Mouse (Mus musculus): ENCODE results near the gene 6030468B19Rik. TPM values are rescaled to one million over a fixed set of nuclear protein-coding genes. Genes with fewer than 3 reads are reported as not detected.
A peak's percentile ranks its signal among the peaks of the same experiment; 100 is the strongest.
"Not testable (repeated sequence)": the region's sequence is repeated elsewhere in the genome, so short reads cannot be mapped to it uniquely, and the experiment has no call there.

6030468B19Rik gene
- polyA plus RNA-seq, 1 experiment, result not detected

DNA sequence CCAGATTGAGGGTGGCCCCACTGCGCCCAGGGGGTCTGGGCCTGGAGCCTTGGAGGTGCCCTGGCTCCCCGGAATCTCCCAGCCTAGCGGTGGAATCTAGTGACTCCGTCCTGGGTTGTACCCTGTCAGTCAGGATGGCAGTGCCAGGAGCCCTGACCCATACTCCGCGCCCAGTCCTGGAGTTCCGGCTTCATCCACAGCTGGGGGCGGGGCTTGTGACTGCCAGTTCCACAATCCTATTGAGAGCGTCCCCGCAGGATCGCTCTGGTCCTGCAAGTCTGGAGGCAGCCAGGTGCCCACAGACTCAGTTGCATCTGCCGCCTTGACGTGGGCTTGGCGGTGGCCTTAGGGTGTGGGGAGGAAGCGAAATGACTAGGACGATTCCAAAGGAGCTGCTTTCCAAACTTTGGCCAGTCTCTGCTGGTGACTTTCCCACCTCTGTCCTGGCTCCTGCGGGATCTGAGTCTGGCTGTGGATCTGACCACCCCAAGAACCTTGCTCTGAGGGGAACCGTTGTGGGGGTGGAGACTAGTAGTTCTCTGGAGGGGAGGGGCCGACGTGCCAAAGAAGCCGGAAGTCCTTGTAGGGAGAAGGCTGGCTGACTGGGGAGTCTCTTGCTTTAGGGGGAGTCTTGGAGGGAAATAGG is 13.1 kb downstream of the 6030468B19Rik start:
- Histone ChIP-seq H3ac (ENCODE audit: control insufficient read depth, insufficient read length) (peak overlapping the region; percentile 9), H3K79me2 (ENCODE audit: control insufficient read depth, insufficient read depth) (peaks cover 26% of the 10 kb centered on the region), H3K4me2 (ENCODE audit: low read depth) (peak overlapping the region; percentile 91), H3K4me3 (peak overlapping the region; percentile 74), H3K27me3 (ENCODE audit: control insufficient read depth, insufficient read depth, insufficient read length) (no peaks in the 10 kb centered on the region), H3K36me3 (ENCODE audit: control insufficient read depth, insufficient read depth) (peaks cover 4% of the 10 kb centered on the region)
- TF ChIP-seq POLR2AphosphoS2 (IDR thresholded peaks at IDR 0.05; ENCODE audit: insufficient read length, low read depth) (peak; percentile 71), CEBPB (IDR thresholded peaks at IDR 0.05; ENCODE audit: insufficient read depth, poor library complexity, severe bottlenecking) (no peak), E2F4 (IDR thresholded peaks at IDR 0.05; ENCODE audit: insufficient read depth) (peak; percentile 6), TCF12 (IDR thresholded peaks at IDR 0.05; ENCODE audit: insufficient read depth, poor library complexity, severe bottlenecking) (no peak), REST (IDR thresholded peaks at IDR 0.05; ENCODE audit: insufficient read depth, insufficient read length) (no peak), MYOD1 (IDR thresholded peaks at IDR 0.05; ENCODE audit: control insufficient read depth in 1 of 3, insufficient read length in 2 of 3, low read depth in 2 of 3) (peak in 2 of 3 experiments; percentile 38 to 61), MYOG (IDR thresholded peaks at IDR 0.05; ENCODE audit: control insufficient read depth in 1 of 3, insufficient read depth in 1 of 3, insufficient read length in 2 of 3, low read depth in 2 of 3) (peak in 2 of 3 experiments; percentile 38 to 40), SRF (IDR thresholded peaks at IDR 0.05; ENCODE audit: control insufficient read depth, insufficient read length, low read depth) (peak; percentile 92), POLR2A (IDR thresholded peaks at IDR 0.05; ENCODE audit: insufficient read length, low read depth) (peak; percentile 58), TCF3 (IDR thresholded peaks at IDR 0.05; ENCODE audit: insufficient read length, low read depth) (no peak), USF1 (IDR thresholded peaks at IDR 0.05; ENCODE audit: low read depth) (no peak)

DNA sequence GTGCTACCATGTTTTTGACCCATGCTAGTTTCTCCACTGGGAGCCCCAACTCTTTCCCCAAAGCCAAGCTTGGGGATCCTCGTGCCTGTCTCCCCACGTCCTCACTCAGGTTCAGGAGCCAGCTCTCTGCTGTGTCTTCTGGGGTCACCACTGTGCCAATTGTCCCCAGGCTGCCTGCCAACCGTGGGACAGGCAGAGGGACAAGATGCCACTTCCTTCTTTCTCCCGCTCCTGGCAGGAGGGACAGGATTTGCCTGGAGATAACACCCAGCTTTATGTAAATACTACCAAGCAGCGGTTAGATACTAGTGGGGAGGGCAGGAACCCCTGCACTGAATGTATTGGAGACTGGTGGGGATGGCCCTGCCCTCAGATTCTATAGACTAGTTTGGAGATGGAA is 16.4 kb downstream of the 6030468B19Rik start:
- H3ac ChIP-seq (ENCODE audit: control insufficient read depth, insufficient read length), result no peak overlapping the region
- H3K27me3 ChIP-seq (ENCODE audit: control insufficient read depth, insufficient read depth, insufficient read length), result no peaks in the 10 kb centered on the region
- TF ChIP-seq TCF3 (IDR thresholded peaks at IDR 0.05; ENCODE audit: insufficient read length, low read depth), result no peak
- no peak for TF ChIP-seq TCF12 (IDR thresholded peaks at IDR 0.05; ENCODE audit: insufficient read depth, poor library complexity, severe bottlenecking)
- no peak for TF ChIP-seq POLR2AphosphoS2 (IDR thresholded peaks at IDR 0.05; ENCODE audit: insufficient read length, low read depth)
- TF ChIP-seq USF1 (IDR thresholded peaks at IDR 0.05; ENCODE audit: low read depth), result no peak
- no peak for TF ChIP-seq CEBPB (IDR thresholded peaks at IDR 0.05; ENCODE audit: insufficient read depth, poor library complexity, severe bottlenecking)
- TF ChIP-seq MAX (IDR thresholded peaks at IDR 0.05; ENCODE audit: low read depth), result no peak
- TF ChIP-seq MYOG (IDR thresholded peaks at IDR 0.05; ENCODE audit: control insufficient read depth in 1 of 3, insufficient read depth in 1 of 3, insufficient read length in 2 of 3, low read depth in 2 of 3), result no peak
- TF ChIP-seq MYOD1 (IDR thresholded peaks at IDR 0.05; ENCODE audit: control insufficient read depth in 1 of 3, insufficient read length in 2 of 3, low read depth in 2 of 3), result no peak
- H3K36me3 ChIP-seq (ENCODE audit: control insufficient read depth, insufficient read depth), result peaks cover 20% of the 10 kb centered on the region
- H3K4me3 ChIP-seq, result no peak overlapping the region
- no peak overlapping the region for H3K4me2 ChIP-seq (ENCODE audit: low read depth)
- peaks cover 45% of the 10 kb centered on the region for H3K79me2 ChIP-seq (ENCODE audit: control insufficient read depth, insufficient read depth)

DNA sequence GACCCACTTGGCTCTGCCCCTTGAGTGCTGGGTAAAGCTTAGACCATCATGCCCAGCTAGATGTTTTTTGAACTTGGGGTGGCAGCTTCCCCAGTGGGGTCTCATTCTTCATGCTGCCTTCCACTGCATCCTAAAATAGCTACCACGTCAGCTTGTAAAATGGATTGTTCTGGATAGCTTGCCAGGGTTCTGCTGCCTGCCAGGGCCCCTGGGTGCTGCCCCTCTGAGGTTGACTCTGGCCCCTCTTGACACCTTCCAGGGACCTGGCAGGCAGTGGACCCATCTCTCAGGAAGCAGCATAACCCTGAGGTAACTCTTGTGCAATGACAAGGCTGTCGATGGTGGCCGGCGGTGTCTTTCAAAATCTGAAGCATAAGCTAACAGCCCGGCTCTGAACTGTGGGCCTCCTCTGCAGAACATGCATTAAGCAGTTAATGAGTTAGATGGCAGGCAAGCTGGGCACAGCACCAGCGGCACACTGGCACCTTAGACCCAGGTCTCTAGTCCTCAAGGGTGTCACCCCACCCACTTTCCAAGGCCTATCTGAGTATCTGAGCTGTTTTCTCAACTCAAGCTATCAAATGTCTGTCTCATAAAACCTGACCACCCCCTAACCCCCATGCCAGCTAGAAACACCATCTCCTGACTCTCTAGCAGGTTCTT is 17.4 kb downstream of the 6030468B19Rik start:
- peaks cover 54% of the 10 kb centered on the region for H3K79me2 ChIP-seq (ENCODE audit: control insufficient read depth, insufficient read depth)
- peaks cover 26% of the 10 kb centered on the region for H3K36me3 ChIP-seq (ENCODE audit: control insufficient read depth, insufficient read depth)
- no peak overlapping the region for H3K4me2 ChIP-seq (ENCODE audit: low read depth)
- no peak overlapping the region for H3ac ChIP-seq (ENCODE audit: control insufficient read depth, insufficient read length)
- TF ChIP-seq E2F4 (IDR thresholded peaks at IDR 0.05; ENCODE audit: insufficient read depth) (no peak), USF1 (IDR thresholded peaks at IDR 0.05; ENCODE audit: low read depth) (no peak), TCF12 (IDR thresholded peaks at IDR 0.05; ENCODE audit: insufficient read depth, poor library complexity, severe bottlenecking) (no peak), SRF (IDR thresholded peaks at IDR 0.05; ENCODE audit: control insufficient read depth, insufficient read length, low read depth) (no peak), CEBPB (IDR thresholded peaks at IDR 0.05; ENCODE audit: insufficient read depth, poor library complexity, severe bottlenecking) (no peak), POLR2A (IDR thresholded peaks at IDR 0.05; ENCODE audit: insufficient read length, low read depth) (no peak), REST (IDR thresholded peaks at IDR 0.05; ENCODE audit: insufficient read depth, insufficient read length) (no peak), MAX (IDR thresholded peaks at IDR 0.05; ENCODE audit: low read depth) (no peak), TCF3 (IDR thresholded peaks at IDR 0.05; ENCODE audit: insufficient read length, low read depth) (no peak)
- no peaks in the 10 kb centered on the region for H3K27me3 ChIP-seq (ENCODE audit: control insufficient read depth, insufficient read depth, insufficient read length)
- H3K4me3 ChIP-seq, result no peak overlapping the region

DNA sequence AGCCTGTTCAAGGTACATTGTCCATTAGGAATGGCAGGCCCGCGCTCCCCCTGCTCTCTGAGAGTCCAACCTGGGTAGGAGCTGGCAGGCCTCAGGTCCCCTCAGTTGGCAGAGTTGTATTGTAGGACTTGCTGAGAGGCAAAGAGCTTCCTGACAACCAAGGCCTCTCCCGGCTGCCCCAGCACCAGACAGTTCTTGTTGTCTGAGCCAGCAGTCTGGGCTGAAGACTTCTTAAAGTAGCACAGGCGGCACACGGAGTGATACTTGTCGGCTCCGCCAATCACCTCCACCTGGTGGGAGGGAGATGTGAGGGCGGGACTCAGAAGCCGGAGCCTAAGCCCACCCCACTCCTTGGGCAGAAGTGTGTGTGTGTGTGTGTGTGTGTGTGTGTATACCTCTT is 18.4 kb downstream of the 6030468B19Rik start:
- H3K4me2 ChIP-seq (ENCODE audit: low read depth); H3K27me3 ChIP-seq (ENCODE audit: control insufficient read depth, insufficient read depth, insufficient read length); H3ac ChIP-seq (ENCODE audit: control insufficient read depth, insufficient read length); H3K4me3 ChIP-seq: not testable (repeated sequence)
- H3K79me2 ChIP-seq (ENCODE audit: control insufficient read depth, insufficient read depth), result peaks cover 62% of the 10 kb centered on the region
- peaks cover 28% of the 10 kb centered on the region for H3K36me3 ChIP-seq (ENCODE audit: control insufficient read depth, insufficient read depth)

DNA sequence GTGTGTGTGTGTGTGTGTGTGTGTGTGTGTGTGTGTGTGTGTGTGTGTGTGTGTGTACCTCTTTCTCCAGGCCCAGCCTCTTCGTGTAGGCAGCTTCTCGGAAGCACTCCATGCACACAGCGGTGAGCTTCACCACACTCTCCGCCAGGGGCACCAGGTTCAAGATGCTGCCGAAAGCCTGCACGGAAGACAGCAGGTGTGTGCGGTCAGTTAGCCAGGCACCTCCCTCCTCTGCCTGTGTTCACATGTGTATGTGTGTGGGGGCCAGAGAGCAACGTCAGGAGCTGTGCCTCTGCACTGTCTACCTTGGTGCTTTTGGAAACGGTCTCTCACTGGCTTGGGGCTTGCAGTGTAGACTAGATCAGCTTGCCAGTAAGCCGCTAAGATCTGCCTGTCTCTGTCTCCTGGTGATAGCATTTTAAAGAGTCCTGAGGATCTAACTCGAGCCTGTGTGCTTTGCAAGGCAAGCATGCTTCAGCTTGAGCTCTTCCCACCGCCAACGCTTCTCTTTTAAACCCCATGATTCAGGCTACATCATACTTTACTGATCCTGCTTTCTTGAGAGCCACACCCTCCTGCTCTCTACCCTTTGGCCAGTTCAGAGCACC is 19.0 kb downstream of the 6030468B19Rik start:
- Histone ChIP-seq H3K4me3 (no peak overlapping the region), H3K79me2 (ENCODE audit: control insufficient read depth, insufficient read depth) (peaks cover 63% of the 10 kb centered on the region), H3K36me3 (ENCODE audit: control insufficient read depth, insufficient read depth) (peaks cover 28% of the 10 kb centered on the region), H3K4me2 (ENCODE audit: low read depth) (no peak overlapping the region), H3K27me3 (ENCODE audit: control insufficient read depth, insufficient read depth, insufficient read length) (no peaks in the 10 kb centered on the region), H3ac (ENCODE audit: control insufficient read depth, insufficient read length) (no peak overlapping the region)
- no peak for TF ChIP-seq POLR2AphosphoS2 (IDR thresholded peaks at IDR 0.05; ENCODE audit: insufficient read length, low read depth)
- no peak for TF ChIP-seq MAX (IDR thresholded peaks at IDR 0.05; ENCODE audit: low read depth)
- no peak for TF ChIP-seq E2F4 (IDR thresholded peaks at IDR 0.05; ENCODE audit: insufficient read depth)
- TF ChIP-seq TCF3 (IDR thresholded peaks at IDR 0.05; ENCODE audit: insufficient read length, low read depth), result no peak
